In the genomic region with DNA sequence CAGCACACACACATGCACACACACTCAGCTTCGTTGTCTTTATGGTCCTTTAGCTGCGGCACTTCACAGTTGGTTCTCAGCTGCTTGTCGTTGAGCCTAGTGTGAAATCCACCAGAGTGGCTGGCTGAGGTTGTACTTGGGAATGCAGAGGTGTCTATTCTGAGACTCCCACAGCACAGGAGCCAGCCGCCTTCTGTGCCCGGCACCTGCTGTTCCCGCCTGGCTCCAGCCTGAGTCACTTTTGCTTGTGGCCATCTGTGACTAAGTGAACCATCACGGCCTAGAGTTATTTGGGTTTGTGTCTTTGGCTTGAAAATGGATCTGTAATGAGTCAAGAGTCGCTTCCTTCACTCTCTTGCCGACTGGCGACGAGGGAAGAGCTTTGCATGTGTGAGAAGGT, we compare ENCODE assay signal across 14 mouse cellular contexts.
DNase-seq lines count a peak whose midpoint lies in the region; ATAC-seq and TF ChIP-seq lines count a peak whose summit lies in the region.
"Had no signal": no experiment of that assay in that cellular context is flagged by ENCODE, and none has a peak within 500 bp of the region (broad histone marks: within the 10 kb centered on the region; RNA-seq: fewer than 3 reads in every experiment).

No protein-coding gene starts in this region.

- H3K36me3 ChIP-seq in forebrain, postnatal 0 days (ENCODE audit: insufficient read depth) = no peaks in the 10 kb centered on the region
- H3K36me3 ChIP-seq in forebrain, embryonic 14.5 days (ENCODE audit: control insufficient read depth, insufficient read depth, low read length) = no peaks in the 10 kb centered on the region
- H3K36me3 ChIP-seq in intestine, postnatal 0 days (ENCODE audit: control insufficient read depth, insufficient read depth) = no peaks in the 10 kb centered on the region
- H3K36me3 ChIP-seq in neural tube, embryonic 15.5 days = no peaks in the 10 kb centered on the region
- H3K36me3 ChIP-seq: G1E; liver, embryonic 12.5 days had no signal

- 70% methylated on average over 11 of the region's 11 CpGs for WGBS in forebrain, postnatal 0 days
- 83% methylated on average over 11 of the region's 11 CpGs for WGBS in forebrain, embryonic 14.5 days
- WGBS in intestine, postnatal 0 days = 83% methylated on average over 11 of the region's 11 CpGs
- WGBS in neural tube, embryonic 15.5 days = 83% methylated on average over 11 of the region's 11 CpGs

- TF ChIP-seq CTCF in forebrain, postnatal 0 days (IDR thresholded peaks at IDR 0.05; ENCODE audit: low read depth) = no peak
- TF ChIP-seq CTCF in intestine, postnatal 0 days (IDR thresholded peaks at IDR 0.05; ENCODE audit: low read depth) = no peak

- no peak overlapping the region for H3K27ac ChIP-seq in forebrain, postnatal 0 days (ENCODE audit: low read depth, low read length)
- no peak overlapping the region for H3K27ac ChIP-seq in forebrain, embryonic 14.5 days (ENCODE audit: low read depth, low read length)
- no peak overlapping the region for H3K27ac ChIP-seq in intestine, postnatal 0 days (ENCODE audit: low read depth, low read length)
- no peak overlapping the region for H3K27ac ChIP-seq in neural tube, embryonic 15.5 days (replicated peaks)
- H3K27ac ChIP-seq: liver, embryonic 12.5 days had no signal

- intact Hi-C loops in left cerebral cortex, postnatal 36 days (cut with DNase I) = no loop called here

- no peak overlapping the region for H3K9ac ChIP-seq in forebrain, postnatal 0 days
- H3K9ac ChIP-seq in forebrain, embryonic 14.5 days (ENCODE audit: low read length) = no peak overlapping the region
- H3K9ac ChIP-seq in intestine, postnatal 0 days (ENCODE audit: low read depth, low read length) = no peak overlapping the region
- no peak overlapping the region for H3K9ac ChIP-seq in neural tube, embryonic 15.5 days (replicated peaks)
- H3K9ac ChIP-seq: liver, embryonic 12.5 days had no signal

- ATAC-seq in forebrain, postnatal 0 days = peak; percentile 50
- ATAC-seq in forebrain, embryonic 14.5 days = no peak
- no peak for ATAC-seq in intestine, postnatal 0 days
- no peak for ATAC-seq in neural tube, embryonic 15.5 days (ENCODE audit: low FRiP score)
- ATAC-seq: inflammation-experienced regulatory T-cells, adult 6 months; liver, embryonic 12.5 days had no signal

- H3K4me1 ChIP-seq in forebrain, postnatal 0 days (ENCODE audit: insufficient read depth) = no peaks in the 10 kb centered on the region
- no peaks in the 10 kb centered on the region for H3K4me1 ChIP-seq in forebrain, embryonic 14.5 days (ENCODE audit: control insufficient read depth, insufficient read depth, low read length)
- no peaks in the 10 kb centered on the region for H3K4me1 ChIP-seq in intestine, postnatal 0 days (replicated peaks; ENCODE audit: control insufficient read depth, insufficient read depth, low read length)
- H3K4me1 ChIP-seq in neural tube, embryonic 15.5 days = no peaks in the 10 kb centered on the region
- H3K4me1 ChIP-seq: liver, embryonic 12.5 days had no signal

- H3K4me2 ChIP-seq in forebrain, postnatal 0 days (ENCODE audit: low read depth) = no peak overlapping the region
- no peak overlapping the region for H3K4me2 ChIP-seq in forebrain, embryonic 14.5 days (ENCODE audit: low read length)
- H3K4me2 ChIP-seq in intestine, postnatal 0 days (replicated peaks; ENCODE audit: low read depth) = no peak overlapping the region
- no peak overlapping the region for H3K4me2 ChIP-seq in neural tube, embryonic 15.5 days
- H3K4me2 ChIP-seq: liver, embryonic 12.5 days had no signal

- no peaks in the 10 kb centered on the region for H3K27me3 ChIP-seq in forebrain, postnatal 0 days (ENCODE audit: insufficient read depth, low read length)
- H3K27me3 ChIP-seq in forebrain, embryonic 14.5 days (replicated peaks; ENCODE audit: control insufficient read depth, insufficient read depth, low read length) = no peaks in the 10 kb centered on the region
- H3K27me3 ChIP-seq in intestine, postnatal 0 days (replicated peaks; ENCODE audit: control insufficient read depth, insufficient read depth, low read length) = no peaks in the 10 kb centered on the region
- H3K27me3 ChIP-seq in neural tube, embryonic 15.5 days (replicated peaks) = no peaks in the 10 kb centered on the region
- H3K27me3 ChIP-seq: liver, embryonic 12.5 days had no signal

- 0 out of 2 replicates have a peak, but pooled peaks cover 3% of the 10 kb centered on the region for H3K9me3 ChIP-seq in forebrain, postnatal 0 days (ENCODE audit: low read length)
- peaks cover 6% of the 10 kb centered on the region; the same call in 1 of the 2 replicates for H3K9me3 ChIP-seq in forebrain, embryonic 14.5 days (replicated peaks; ENCODE audit: control insufficient read depth, low read length)
- no peaks in the 10 kb centered on the region for H3K9me3 ChIP-seq in intestine, postnatal 0 days (ENCODE audit: control insufficient read depth)
- no peaks in the 10 kb centered on the region; the same call in 1 of the 2 replicates for H3K9me3 ChIP-seq in neural tube, embryonic 15.5 days (replicated peaks)
- H3K9me3 ChIP-seq: G1E; liver, embryonic 12.5 days had no signal

- no peak for DNase-seq in forebrain, postnatal 0 days
- DNase-seq in forebrain, embryonic 14.5 days (ENCODE audit: low spot score) = no peak
- DNase-seq in cerebellum, adult 18-20 months = peak; percentile 65 to 67
- peak; percentile 29 to 49 for DNase-seq in frontal cortex, postnatal 10 days (ENCODE audit: low spot score in 2 of 2)
- DNase-seq in left cerebral cortex, postnatal 36 days (ENCODE audit: low spot score in 2 of 2) = peak; percentile 77 to 88
- DNase-seq in heart, adult 11 months = no peak
- DNase-seq: heart, postnatal 10 days; kidney, postnatal 4 days; lung, postnatal 4 days had no signal

- H3K4me3 ChIP-seq in forebrain, postnatal 0 days (ENCODE audit: low read depth, low read length) = no peak overlapping the region
- no peak overlapping the region for H3K4me3 ChIP-seq in forebrain, embryonic 14.5 days (ENCODE audit: low read depth, low read length)
- no peak overlapping the region for H3K4me3 ChIP-seq in intestine, postnatal 0 days (ENCODE audit: low read depth, low read length)
- no peak overlapping the region for H3K4me3 ChIP-seq in neural tube, embryonic 15.5 days (replicated peaks)
- H3K4me3 ChIP-seq: liver, embryonic 12.5 days had no signal

Comparison
In these comparisons a context has a peak if more than half of its experiments do, and no peak if none do; other contexts are left out.
1. DNase-seq: peak in cerebellum, adult 18-20 months (2 of 2), frontal cortex, postnatal 10 days (2 of 2) and left cerebral cortex, postnatal 36 days (2 of 2); none in forebrain, postnatal 0 days (single experiment), forebrain, embryonic 14.5 days (single experiment) and heart, adult 11 months (single experiment).